Mouse (Mus musculus) ES-Bruce4 (cell line): ENCODE measurements around the gene Gsap.

Source experiments
- CTCF ChIP-seq: IDR thresholded peaks from one replicate; pipeline ENCODE4 v1.8.1; 2011; ENCODE audit warnings: low read depth, low read length
- POLR2A ChIP-seq: IDR thresholded peaks from one replicate; pipeline ENCODE4 v1.8.1; 2011; ENCODE audit warnings: low read length; ENCODE audit not compliant: insufficient read depth

DNA sequence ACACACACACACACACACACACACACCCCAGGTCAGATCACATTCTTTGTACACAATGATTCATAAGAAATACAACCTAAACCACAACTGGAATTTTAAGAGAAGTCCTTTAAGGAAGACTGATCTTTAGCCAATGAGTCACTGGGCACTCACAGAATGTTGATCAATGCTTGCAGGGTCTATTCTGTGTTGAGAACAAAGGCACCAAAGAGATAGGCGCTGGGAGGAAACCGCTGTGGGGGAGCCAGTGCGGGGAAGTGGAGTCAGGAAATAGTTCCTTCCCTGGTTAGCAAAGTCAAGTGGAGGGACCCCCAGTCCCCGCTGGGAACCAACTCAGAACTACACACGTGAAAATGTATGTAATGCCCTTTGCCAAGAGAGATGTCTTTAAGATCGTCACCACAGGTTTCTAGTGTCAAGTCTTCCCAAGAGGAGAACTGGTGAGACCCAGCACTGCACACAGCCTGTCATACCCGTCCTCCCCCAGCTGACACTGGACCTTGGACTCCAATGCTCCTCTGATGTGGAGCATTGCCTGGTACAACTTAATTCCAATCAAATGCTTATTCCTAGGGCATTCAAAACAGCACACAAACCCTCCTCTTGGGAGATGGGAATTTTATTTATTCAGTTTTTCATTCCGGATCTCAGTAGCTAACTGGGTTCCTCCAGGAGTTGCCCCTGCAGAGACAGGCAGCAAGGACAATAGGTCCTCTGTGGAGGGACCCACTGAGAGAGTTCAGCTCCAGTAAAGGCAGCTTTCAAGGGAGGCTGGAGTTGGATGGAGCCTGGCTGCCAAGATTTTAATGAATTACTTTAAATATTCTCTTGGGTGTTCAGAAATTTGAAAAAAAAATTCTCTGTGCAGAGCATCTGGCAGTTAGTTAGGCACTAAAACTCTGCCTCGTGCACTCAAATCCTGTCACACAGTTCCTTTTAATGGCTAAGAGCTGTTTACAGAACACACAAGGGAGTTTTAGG lies 10.6 kb upstream of the Gsap start:
- no peak for TF ChIP-seq CTCF
- no peak for TF ChIP-seq POLR2A
